Mouse (Mus musculus): ENCODE measurements around the gene Glmp. TPM values are rescaled to one million over a fixed set of nuclear protein-coding genes. Genes with fewer than 3 reads are reported as not detected.
"Not testable (repeated sequence)": the region's sequence is repeated elsewhere in the genome, so short reads cannot be mapped to it uniquely, and the experiment has no call there.

Glmp gene
- 65.4 and 74.5 TPM in 2 replicates for polyA plus RNA-seq (2012; rRNA removed)

- peak; percentile 88 for DNase-seq (ENCODE audit: low read depth)
- TF ChIP-seq POLR2A (IDR thresholded peaks at IDR 0.05; ENCODE audit: borderline replicate concordance, extremely low read depth, insufficient read depth, insufficient read length, poor library complexity, severe bottlenecking) (peak; percentile 13; the same call in 1 of the 2 replicates), CTCF (IDR thresholded peaks at IDR 0.05; ENCODE audit: borderline replicate concordance, extremely low read depth, insufficient read depth, insufficient read length) (no peak)
Measured at GRCm38 (mm10) chr3:88324951-88325405, at the start of gene Glmp. Gene Glmp (plus strand): TSS chr3:88325023.

DNA sequence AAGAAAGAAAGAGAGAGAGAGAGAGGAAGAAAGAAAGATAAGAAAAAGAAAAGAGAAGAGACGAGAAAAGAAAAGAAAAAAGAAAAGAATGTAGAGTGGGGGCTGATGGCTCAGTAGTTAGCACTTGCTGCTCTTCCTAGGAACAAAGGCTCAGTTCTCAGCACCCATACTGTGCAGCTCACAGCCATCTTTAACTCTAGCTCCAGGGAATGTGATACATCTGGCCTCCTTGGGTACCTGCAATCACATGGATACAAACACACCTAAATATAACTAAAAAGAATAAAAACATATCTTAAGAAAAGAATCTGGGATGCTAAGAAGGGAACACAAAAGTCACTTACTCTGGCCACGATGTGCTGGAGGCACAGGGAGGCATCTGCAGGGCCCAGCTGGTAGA, 48.7 kb upstream of the Glmp start:
- TF ChIP-seq POLR2A (IDR thresholded peaks at IDR 0.05; ENCODE audit: borderline replicate concordance, extremely low read depth, insufficient read depth, insufficient read length, poor library complexity, severe bottlenecking) (no peak), CTCF (IDR thresholded peaks at IDR 0.05; ENCODE audit: borderline replicate concordance, extremely low read depth, insufficient read depth, insufficient read length) (no peak)
- DNase-seq (ENCODE audit: low read depth): no peak

DNA sequence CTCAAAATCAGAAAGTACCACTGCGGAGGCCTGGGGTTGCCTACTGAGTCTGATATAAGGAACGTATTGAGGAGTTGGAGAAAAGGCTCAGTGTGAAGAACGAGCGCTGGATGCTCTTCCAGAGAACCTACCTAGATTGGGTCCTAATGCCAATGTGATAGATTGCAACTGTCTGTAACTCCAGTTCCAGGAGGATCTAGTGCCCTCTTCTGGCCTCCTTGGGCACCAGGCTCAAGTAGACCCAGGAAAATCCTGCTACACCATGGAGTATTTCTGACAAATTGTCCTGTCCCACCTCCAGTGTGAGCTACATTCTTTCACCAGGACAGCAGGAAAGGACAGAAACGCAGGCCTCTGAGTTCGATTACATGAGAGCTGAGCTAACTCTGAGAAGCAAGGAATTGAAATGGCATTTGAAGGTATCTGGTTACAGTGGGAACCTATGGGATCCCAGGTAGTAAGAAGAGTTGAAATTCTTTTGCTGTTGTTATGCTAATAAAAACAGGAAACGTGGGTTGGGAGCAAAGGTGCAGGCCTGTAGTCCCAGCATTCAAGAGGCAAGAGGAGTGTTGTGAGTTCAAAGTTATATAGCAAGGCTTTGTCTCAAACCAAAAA, 48.2 kb upstream of the Glmp start:
- DNase-seq (ENCODE audit: low read depth): peak; percentile 47
- TF ChIP-seq CTCF (IDR thresholded peaks at IDR 0.05; ENCODE audit: borderline replicate concordance, extremely low read depth, insufficient read depth, insufficient read length) (peak; percentile 58; the same call in 1 of the 2 replicates), POLR2A (IDR thresholded peaks at IDR 0.05; ENCODE audit: borderline replicate concordance, extremely low read depth, insufficient read depth, insufficient read length, poor library complexity, severe bottlenecking) (no peak)

- no peak for TF ChIP-seq POLR2A (IDR thresholded peaks at IDR 0.05; ENCODE audit: borderline replicate concordance, extremely low read depth, insufficient read depth, insufficient read length, poor library complexity, severe bottlenecking)
- no peak for TF ChIP-seq CTCF (IDR thresholded peaks at IDR 0.05; ENCODE audit: borderline replicate concordance, extremely low read depth, insufficient read depth, insufficient read length)
- no peak for DNase-seq (ENCODE audit: low read depth)
Measured at GRCm38 (mm10) chr3:88280035-88280434, 44.8 kb upstream of the Glmp start.

DNA sequence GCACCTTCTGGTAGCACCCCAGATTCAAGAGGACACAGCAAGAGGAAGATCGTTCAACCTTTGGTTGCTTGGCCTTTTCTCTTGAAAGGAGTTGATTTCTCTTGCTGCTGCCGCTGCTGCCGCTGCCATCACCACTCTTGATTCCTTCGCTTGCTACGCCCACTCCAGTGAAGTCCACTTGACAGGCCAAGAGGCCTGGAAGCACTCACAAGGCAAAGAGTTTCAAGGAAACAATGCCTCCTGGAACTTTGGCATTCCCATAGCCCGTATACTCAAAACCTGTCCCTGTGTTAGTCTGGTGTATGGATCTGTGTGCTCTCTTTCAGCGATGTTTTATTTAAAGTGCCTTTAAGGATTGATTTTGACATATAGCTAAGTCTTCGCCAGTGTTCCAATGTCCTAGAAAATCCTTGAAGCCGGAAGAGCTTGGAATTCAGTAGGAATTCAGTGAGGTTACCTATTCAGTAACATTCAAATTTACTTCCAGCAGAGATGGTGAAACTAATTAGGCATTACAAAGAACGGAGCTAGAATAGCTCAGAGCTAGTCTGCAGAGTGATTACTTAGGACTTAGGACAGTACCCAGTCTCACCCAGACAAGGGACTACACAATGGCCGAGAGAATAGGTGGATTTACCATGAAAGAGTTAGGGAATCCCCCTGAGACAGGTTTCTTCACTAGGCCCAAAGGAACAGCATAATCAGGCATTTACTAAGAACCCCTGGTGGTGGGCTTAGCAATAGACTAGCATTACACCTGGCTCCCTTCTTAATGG, 43.5 kb upstream of the Glmp start:
- not testable (repeated sequence) for DNase-seq (ENCODE audit: low read depth)

GRCm38 (mm10) chr3:88284815-88285564, 39.8 kb upstream of the Glmp start:
- not testable (repeated sequence) for DNase-seq (ENCODE audit: low read depth)

- not testable (repeated sequence) for DNase-seq (ENCODE audit: low read depth)
Measured at GRCm38 (mm10) chr3:88285565-88285895, 39.3 kb upstream of the Glmp start.

DNA sequence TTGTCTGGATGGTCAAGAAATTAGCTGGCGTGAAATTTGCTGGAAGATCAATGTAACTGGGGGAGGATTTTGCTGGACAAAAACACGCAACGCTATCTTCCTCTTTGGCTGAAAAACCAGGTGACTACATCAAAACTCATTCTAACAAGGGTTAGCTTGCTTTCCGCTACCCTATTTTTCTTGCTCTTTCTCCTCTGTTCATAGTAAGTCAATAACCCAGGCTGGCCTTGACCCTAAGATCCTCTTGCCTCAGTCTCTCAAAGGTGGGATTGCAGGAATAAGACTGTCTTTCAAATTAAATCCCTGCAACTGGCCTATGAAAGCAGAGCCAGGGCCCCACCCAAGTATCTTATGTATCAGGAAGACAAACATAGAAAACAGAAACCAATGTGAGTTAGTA, 37.7 kb upstream of the Glmp start, which contains the start of gene Gm38392:
Gene Gm38392, minus strand, starts transcription at position 101 of the 400 bp plus-strand sequence.
- TF ChIP-seq POLR2A (IDR thresholded peaks at IDR 0.05; ENCODE audit: borderline replicate concordance, extremely low read depth, insufficient read depth, insufficient read length, poor library complexity, severe bottlenecking) (no peak), CTCF (IDR thresholded peaks at IDR 0.05; ENCODE audit: borderline replicate concordance, extremely low read depth, insufficient read depth, insufficient read length) (no peak)

DNA sequence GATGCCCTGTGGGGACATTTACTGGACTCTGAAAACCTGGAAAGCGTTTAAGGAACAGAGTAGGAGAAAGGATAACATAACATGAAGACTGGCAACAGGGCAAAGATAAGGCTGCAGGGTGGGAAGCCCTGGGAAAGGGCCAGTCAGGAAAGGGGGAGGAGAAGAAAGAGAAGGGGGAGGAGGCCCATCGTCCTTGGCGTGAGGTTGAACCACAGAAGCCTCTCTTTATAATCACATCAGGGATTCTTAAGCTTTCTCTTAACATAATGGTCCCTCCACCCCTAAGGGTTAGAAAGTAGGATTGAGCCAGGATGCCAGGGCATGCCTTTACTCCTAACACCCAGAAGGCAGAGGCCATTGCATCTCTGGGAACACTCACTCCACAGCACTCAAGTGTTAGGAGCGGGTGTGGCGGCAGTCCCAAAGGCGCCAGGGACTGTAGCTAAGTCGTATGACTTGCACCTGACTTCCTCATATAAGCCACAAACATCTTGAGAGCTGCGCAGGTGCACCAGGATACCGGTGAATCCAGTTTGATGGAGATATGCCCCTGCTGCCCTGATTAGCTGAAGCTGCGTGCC, 36.6 kb upstream of the Glmp start:
- DNase-seq (ENCODE audit: low read depth): not testable (repeated sequence)

More for the DNA sequence above, 37.7 kb upstream of the Glmp start, which contains the start of gene Gm38392:
- DNase-seq (ENCODE audit: low read depth): no peak

DNA sequence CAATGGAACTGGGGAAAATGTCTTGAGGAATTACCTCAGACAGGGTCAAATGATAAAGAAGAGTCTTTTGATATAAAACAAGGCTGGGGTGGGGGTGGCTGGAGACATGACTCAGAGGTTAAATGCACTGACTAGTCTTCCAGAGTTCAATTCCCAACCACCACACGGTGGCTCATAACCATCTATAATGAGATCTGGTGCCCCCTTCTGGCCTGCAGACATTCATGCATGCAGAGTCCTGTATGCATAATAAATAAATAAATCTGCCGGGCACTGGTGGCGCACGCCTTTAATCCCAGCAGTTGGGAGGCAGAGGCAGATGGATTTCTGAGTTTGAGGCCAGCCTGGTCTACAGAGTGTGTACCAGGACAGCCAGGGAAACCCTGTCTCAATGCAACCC, 32.9 kb upstream of the Glmp start:
- no peak for TF ChIP-seq POLR2A (IDR thresholded peaks at IDR 0.05; ENCODE audit: borderline replicate concordance, extremely low read depth, insufficient read depth, insufficient read length, poor library complexity, severe bottlenecking)
- peak; percentile 36; the same call in 1 of the 2 replicates for TF ChIP-seq CTCF (IDR thresholded peaks at IDR 0.05; ENCODE audit: borderline replicate concordance, extremely low read depth, insufficient read depth, insufficient read length)
- DNase-seq (ENCODE audit: low read depth): peak; percentile 26

DNA sequence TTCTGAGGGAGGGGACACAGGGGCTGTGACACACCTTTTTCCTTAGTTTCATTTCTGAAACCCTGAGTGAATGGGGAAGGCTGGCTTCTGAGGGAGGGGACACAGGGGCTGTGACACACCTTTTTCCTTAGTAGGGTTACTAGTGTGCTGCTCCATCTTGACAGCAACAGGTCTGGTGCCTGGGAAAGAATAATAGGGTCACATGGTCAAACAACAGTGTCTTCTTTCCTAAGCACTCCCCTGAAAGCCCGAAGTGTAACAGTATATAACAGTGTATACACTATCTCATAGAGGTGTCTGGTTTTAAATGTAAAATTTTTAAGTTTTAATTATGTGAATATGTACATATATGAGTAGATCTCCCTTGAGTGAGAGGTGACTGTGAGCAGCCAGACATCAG, 29.6 kb upstream of the Glmp start:
- DNase-seq (ENCODE audit: low read depth): not testable (repeated sequence)

DNA sequence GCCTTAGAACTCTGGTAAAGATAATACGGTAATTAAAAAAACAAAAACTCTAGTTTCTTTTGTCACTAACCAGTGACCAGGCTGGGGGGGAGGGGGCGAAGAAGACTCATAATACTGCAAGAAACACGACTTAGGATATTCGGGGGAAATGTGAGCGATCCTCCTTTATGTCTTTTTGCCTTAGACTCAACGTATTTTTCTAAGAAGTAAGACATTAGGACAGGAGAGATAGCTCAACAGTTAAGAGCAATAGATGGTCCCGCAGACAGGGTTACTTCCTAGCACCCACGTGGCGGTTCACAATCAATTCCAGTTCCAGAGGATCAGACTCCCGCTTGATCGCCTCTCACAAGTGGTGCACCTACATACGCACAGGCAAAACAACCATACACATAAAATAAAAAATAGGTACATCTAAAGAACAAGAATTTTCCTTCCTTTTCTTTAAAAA, 28.7 kb upstream of the Glmp start:
- TF ChIP-seq POLR2A (IDR thresholded peaks at IDR 0.05; ENCODE audit: borderline replicate concordance, extremely low read depth, insufficient read depth, insufficient read length, poor library complexity, severe bottlenecking): no peak
- no peak for TF ChIP-seq CTCF (IDR thresholded peaks at IDR 0.05; ENCODE audit: borderline replicate concordance, extremely low read depth, insufficient read depth, insufficient read length)
- DNase-seq (ENCODE audit: low read depth): no peak
